Mouse (Mus musculus) limb, embryonic 15.5 days (tissue): ENCODE results near the gene Thoc6. TPM values are rescaled to one million over a fixed set of nuclear protein-coding genes. Genes with fewer than 3 reads are reported as not detected.

Experiments
- ATAC-seq: fragments of 200-750 bp; cut with Nextera tagmentation; 2 replicates; pipeline ENCODE4 v1.8.0; 2017; ENCODE audit warnings: low read depth, moderate TSS enrichment; ENCODE audit not compliant: insufficient number of reproducible peaks, low FRiP score, low TSS enrichment
- H3K27ac ChIP-seq: fragments of 300-500 bp; sonication (generic); 2 replicates; pipeline ENCODE4 v1.5.1; 2015; ENCODE audit warnings: moderate library complexity, mild to moderate bottlenecking, inconsistent platforms
- H3K27me3 ChIP-seq: fragments of 300-500 bp; sonication (generic); 2 replicates; pipeline ENCODE4 v1.6.1; 2015; ENCODE audit warnings: inconsistent platforms
- H3K36me3 ChIP-seq: fragments of 300-500 bp; sonication (generic); 2 replicates; pipeline ENCODE4 v1.6.1; 2015; ENCODE audit warnings: inconsistent platforms
- H3K4me1 ChIP-seq: fragments of 300-500 bp; sonication (generic); 2 replicates; pipeline ENCODE4 v1.6.1; 2015; ENCODE audit warnings: inconsistent platforms
- H3K4me2 ChIP-seq: fragments of 300-500 bp; sonication (generic); 2 replicates; pipeline ENCODE4 v1.6.1; 2015; ENCODE audit warnings: mild to moderate bottlenecking, inconsistent platforms
- H3K4me3 ChIP-seq: fragments of 300-500 bp; sonication (generic); 2 replicates; pipeline ENCODE4 v1.5.1; 2015; ENCODE audit warnings: mild to moderate bottlenecking, inconsistent platforms
- H3K9ac ChIP-seq: fragments of 300-500 bp; sonication (generic); 2 replicates; pipeline ENCODE4 v1.6.1; 2015; ENCODE audit warnings: inconsistent platforms
- H3K9me3 ChIP-seq: fragments of 300-500 bp; sonication (generic); 2 replicates; pipeline ENCODE4 v1.6.1; 2016; ENCODE audit warnings: inconsistent platforms
- WGBS: fragments of 180-500 bp; shearing (Covaris S2); methylation state at CpG from one replicate; pipeline ENCODE4 v1.1.7; 2015; 5-methylcytosine and 5-hydroxymethylcytosine counted together
- polyA plus RNA-seq: library from polyadenylated mRNA; unstranded; fragments of >200 nt; fragmentation: Nextera tagmentation; extraction: Ambion mirVana; gene quantifications from 2 replicates; pipeline ENCODE4 v1.2.1, GENCODE M21; 2015

The Thoc6 gene
- polyA plus RNA-seq, 1 experiment from 2014 or later, result 38.8 TPM

GRCm38 (mm10) chr17:23695801-23696200 is 22.1 kb upstream of the Thoc6 start:
- Histone ChIP-seq H3K36me3 (no peaks in the 10 kb centered on the region), H3K27ac (no peak overlapping the region)
- 10% methylated on average over 3 of the region's 3 CpGs for WGBS

GRCm38 (mm10) chr17:23694491-23694890 is 20.8 kb upstream of the Thoc6 start:
- Histone ChIP-seq H3K4me3 (no peak overlapping the region), H3K4me1 (peaks cover 4% of the 10 kb centered on the region), H3K27me3 (peaks cover 18% of the 10 kb centered on the region), H3K9ac (no peak overlapping the region), H3K9me3 (no peaks in the 10 kb centered on the region), H3K36me3 (no peaks in the 10 kb centered on the region), H3K4me2 (no peak overlapping the region), H3K27ac (no peak overlapping the region)
- ATAC-seq, result no peak
- 40% methylated on average over 1 of the region's 1 CpGs for WGBS

More at GRCm38 (mm10) chr17:23695801-23696200, 22.1 kb upstream of the Thoc6 start:
- no peak overlapping the region for H3K4me2 ChIP-seq
- no peak overlapping the region for H3K4me3 ChIP-seq
- peaks cover 30% of the 10 kb centered on the region for H3K27me3 ChIP-seq
- H3K4me1 ChIP-seq, result peaks cover 13% of the 10 kb centered on the region
- ATAC-seq, result no peak
- H3K9me3 ChIP-seq, result no peaks in the 10 kb centered on the region
- no peak overlapping the region for H3K9ac ChIP-seq

- ATAC-seq, result peak; percentile 50; the same call in 1 of the 2 replicates
- H3K27ac ChIP-seq, result no peak within 1 kb of the TSS
- H3K4me3 ChIP-seq, result peak within 1 kb of the TSS; percentile 19
- peak within 1 kb of the TSS; percentile 31 for H3K4me2 ChIP-seq
- no peak within 1 kb of the TSS for H3K9ac ChIP-seq
- peaks cover 42% of the 10 kb centered on the region for H3K27me3 ChIP-seq
- H3K4me1 ChIP-seq, result peaks cover 25% of the 10 kb centered on the region
- no peaks in the 10 kb centered on the region for H3K36me3 ChIP-seq
- 16% methylated on average over 15 of the region's 15 CpGs for WGBS
- no peaks in the 10 kb centered on the region for H3K9me3 ChIP-seq
Measured at GRCm38 (mm10) chr17:23683856-23684672, 10.4 kb upstream of the Thoc6 start, which contains the start of gene Cldn9. TSS of gene Cldn9 (minus strand) at chr17:23684026.

- Histone ChIP-seq H3K4me1 (peaks cover 29% of the 10 kb centered on the region), H3K4me2 (peak overlapping the region; percentile 31), H3K36me3 (no peaks in the 10 kb centered on the region), H3K9ac (no peak overlapping the region), H3K27ac (no peak overlapping the region), H3K9me3 (no peaks in the 10 kb centered on the region), H3K27me3 (peaks cover 49% of the 10 kb centered on the region), H3K4me3 (peak overlapping the region; percentile 19)
- 23% methylated on average over 15 of the region's 15 CpGs for WGBS
- no peak for ATAC-seq
Measured at GRCm38 (mm10) chr17:23683226-23683625, 9.5 kb upstream of the Thoc6 start.

- H3K27ac ChIP-seq, result no peak overlapping the region
- ATAC-seq, result no peak
- 71% methylated on average over 3 of the region's 3 CpGs for WGBS
- no peak overlapping the region for H3K4me2 ChIP-seq
- no peak overlapping the region for H3K4me3 ChIP-seq
- H3K36me3 ChIP-seq, result no peaks in the 10 kb centered on the region
- H3K9ac ChIP-seq, result no peak overlapping the region
- H3K9me3 ChIP-seq, result no peaks in the 10 kb centered on the region
- H3K27me3 ChIP-seq, result peaks cover 49% of the 10 kb centered on the region
- H3K4me1 ChIP-seq, result peaks cover 32% of the 10 kb centered on the region
Measured at GRCm38 (mm10) chr17:23682530-23682929, 8.8 kb upstream of the Thoc6 start.

GRCm38 (mm10) chr17:23682092-23682491 is 8.4 kb upstream of the Thoc6 start:
- Histone ChIP-seq H3K4me1 (peaks cover 35% of the 10 kb centered on the region), H3K4me2 (no peak overlapping the region), H3K9me3 (no peaks in the 10 kb centered on the region), H3K4me3 (no peak overlapping the region), H3K9ac (no peak overlapping the region), H3K27me3 (peaks cover 49% of the 10 kb centered on the region), H3K27ac (no peak overlapping the region), H3K36me3 (no peaks in the 10 kb centered on the region)
- 51% methylated on average over 4 of the region's 4 CpGs for WGBS
- no peak for ATAC-seq

GRCm38 (mm10) chr17:23681086-23681485 is 7.4 kb upstream of the Thoc6 start:
- peaks cover 43% of the 10 kb centered on the region for H3K4me1 ChIP-seq
- no peak overlapping the region for H3K9ac ChIP-seq
- H3K27me3 ChIP-seq, result peaks cover 49% of the 10 kb centered on the region
- H3K9me3 ChIP-seq, result no peaks in the 10 kb centered on the region
- no peak overlapping the region for H3K27ac ChIP-seq
- H3K36me3 ChIP-seq, result no peaks in the 10 kb centered on the region
- no peak for ATAC-seq
- 69% methylated on average over 10 of the region's 10 CpGs for WGBS
- H3K4me2 ChIP-seq, result no peak overlapping the region
- no peak overlapping the region for H3K4me3 ChIP-seq

GRCm38 (mm10) chr17:23680336-23680735 is 6.7 kb upstream of the Thoc6 start:
- H3K9ac ChIP-seq, result no peak overlapping the region

GRCm38 (mm10) chr17:23679127-23679835 is 5.6 kb upstream of the Thoc6 start, which contains the start of gene Cldn6:
TSS of gene Cldn6 (plus strand) at chr17:23679249.
- H3K27ac ChIP-seq, result no peak within 1 kb of the TSS

More at GRCm38 (mm10) chr17:23680336-23680735, 6.7 kb upstream of the Thoc6 start:
- ATAC-seq, result no peak
- Histone ChIP-seq H3K27me3 (peaks cover 49% of the 10 kb centered on the region), H3K9me3 (no peaks in the 10 kb centered on the region), H3K4me2 (no peak overlapping the region), H3K4me1 (peaks cover 50% of the 10 kb centered on the region), H3K36me3 (no peaks in the 10 kb centered on the region), H3K27ac (no peak overlapping the region), H3K4me3 (no peak overlapping the region)
- WGBS, result 71% methylated on average over 9 of the region's 9 CpGs

GRCm38 (mm10) chr17:23677236-23677679 is 3.6 kb upstream of the Thoc6 start, which contains the start of gene Tnfrsf12a:
TSS of gene Tnfrsf12a (minus strand) at chr17:23677468.
- Histone ChIP-seq H3K27ac (peak within 1 kb of the TSS; percentile 79), H3K4me3 (peak within 1 kb of the TSS; percentile 64), H3K36me3 (no peaks in the 10 kb centered on the region), H3K27me3 (peaks cover 37% of the 10 kb centered on the region), H3K4me2 (peak within 1 kb of the TSS; percentile 95), H3K4me1 (peaks cover 54% of the 10 kb centered on the region), H3K9ac (peak within 1 kb of the TSS; percentile 46), H3K9me3 (no peaks in the 10 kb centered on the region)
- WGBS, result under 1% methylated on average over 34 of the region's 34 CpGs
- ATAC-seq, result peak; percentile 41; the same call in 1 of the 2 replicates

More at GRCm38 (mm10) chr17:23679127-23679835, 5.6 kb upstream of the Thoc6 start, which contains the start of gene Cldn6:
- Histone ChIP-seq H3K4me1 (peaks cover 56% of the 10 kb centered on the region), H3K4me2 (peak within 1 kb of the TSS; percentile 34), H3K9ac (no peak within 1 kb of the TSS), H3K36me3 (no peaks in the 10 kb centered on the region), H3K9me3 (no peaks in the 10 kb centered on the region), H3K4me3 (peak within 1 kb of the TSS; percentile 24), H3K27me3 (peaks cover 49% of the 10 kb centered on the region)
- no peak for ATAC-seq
- WGBS, result 2% methylated on average over 37 of the region's 38 CpGs

GRCm38 (mm10) chr17:23676473-23677031 is 2.9 kb upstream of the Thoc6 start:
- Histone ChIP-seq H3K4me3 (peak overlapping the region; percentile 64), H3K9ac (peak overlapping the region; percentile 46), H3K27me3 (peaks cover 33% of the 10 kb centered on the region), H3K36me3 (no peaks in the 10 kb centered on the region), H3K27ac (peak overlapping the region; percentile 79), H3K4me2 (peak overlapping the region; percentile 95), H3K4me1 (peaks cover 54% of the 10 kb centered on the region), H3K9me3 (no peaks in the 10 kb centered on the region)
- no peak for ATAC-seq
- under 1% methylated on average over 37 of the region's 37 CpGs for WGBS
